Mouse (Mus musculus) embryo, embryonic 11.5 days (tissue): ENCODE results near the gene Coro2a.

Experiments used
- DNase-seq: peaks from one replicate; pipeline ENCODE4 v3.0.0-alpha.2; 2012; ENCODE audit warnings: low read depth, low spot score

Coro2a gene

GRCm38 (mm10) chr4:46560069-46560705 is 41.8 kb downstream of the Coro2a start:
- DNase-seq: no peak

DNA sequence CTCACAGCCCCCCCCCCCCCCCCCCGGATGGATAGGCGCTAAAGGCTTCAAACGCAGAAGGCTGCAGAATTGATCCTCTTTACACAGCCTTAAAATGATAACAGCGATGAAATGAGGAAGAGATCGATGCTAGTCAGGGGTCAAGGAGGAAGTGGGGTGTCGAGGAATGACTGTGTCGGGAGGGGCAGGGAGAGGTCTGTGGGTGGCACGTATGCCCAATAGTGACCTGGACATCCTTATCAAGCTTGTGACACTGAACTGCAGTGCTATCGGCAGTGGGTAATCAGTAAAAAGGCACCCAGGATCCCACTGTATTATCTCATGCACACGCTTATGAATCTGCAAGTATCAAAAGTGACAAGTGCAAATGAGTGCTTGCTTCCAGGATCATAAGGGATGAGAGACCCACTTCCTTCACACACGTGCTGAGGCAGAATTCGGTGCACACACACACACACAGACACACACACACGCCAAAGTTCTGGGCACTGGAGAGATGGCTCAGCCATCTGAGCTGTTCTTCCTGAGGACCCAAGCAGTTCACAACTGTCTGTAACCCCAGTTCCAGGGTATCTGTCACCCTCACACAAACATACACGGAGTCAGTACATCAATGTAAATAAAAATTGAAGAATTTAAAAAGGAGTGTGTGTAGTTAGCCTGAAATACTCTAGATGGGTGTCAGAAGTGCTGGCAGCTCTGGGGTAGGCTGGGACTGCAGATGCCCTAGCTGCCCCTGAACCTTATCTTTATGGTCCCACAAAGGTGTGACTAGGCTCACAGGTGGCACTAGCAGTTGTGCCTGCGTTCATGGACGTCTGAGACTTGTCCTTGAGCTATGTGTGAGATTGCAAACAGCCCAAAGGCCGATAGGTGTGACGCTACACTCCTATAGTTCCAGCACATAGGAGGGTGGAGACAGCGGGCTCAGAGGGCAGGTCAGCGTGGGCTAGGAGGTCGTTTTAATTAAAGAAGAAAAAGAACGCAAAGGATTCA is 43.0 kb downstream of the Coro2a start:
- no peak for DNase-seq

GRCm38 (mm10) chr4:46556933-46557332 is 45.1 kb downstream of the Coro2a start:
- no peak for DNase-seq

DNA sequence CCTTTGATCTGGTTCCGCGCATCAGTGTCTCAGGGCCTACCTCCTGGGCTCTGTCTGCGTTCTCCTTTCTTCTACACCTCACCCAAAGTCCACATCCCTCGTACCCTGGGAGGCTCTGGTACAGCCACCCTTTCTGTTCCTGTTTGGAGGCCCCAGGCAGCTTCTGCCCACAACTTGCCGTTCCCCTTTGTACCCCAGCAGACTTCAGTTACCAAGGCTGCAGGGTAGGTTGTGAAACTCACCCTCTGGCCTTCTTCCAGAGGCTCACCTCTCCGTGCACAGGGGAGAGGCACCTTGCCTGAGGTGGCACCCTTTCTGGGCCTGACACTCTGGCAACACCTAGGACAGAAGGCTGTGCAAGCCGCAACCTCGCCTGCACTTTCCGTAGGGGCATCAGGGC is 46.2 kb downstream of the Coro2a start:
- DNase-seq: no peak

DNA sequence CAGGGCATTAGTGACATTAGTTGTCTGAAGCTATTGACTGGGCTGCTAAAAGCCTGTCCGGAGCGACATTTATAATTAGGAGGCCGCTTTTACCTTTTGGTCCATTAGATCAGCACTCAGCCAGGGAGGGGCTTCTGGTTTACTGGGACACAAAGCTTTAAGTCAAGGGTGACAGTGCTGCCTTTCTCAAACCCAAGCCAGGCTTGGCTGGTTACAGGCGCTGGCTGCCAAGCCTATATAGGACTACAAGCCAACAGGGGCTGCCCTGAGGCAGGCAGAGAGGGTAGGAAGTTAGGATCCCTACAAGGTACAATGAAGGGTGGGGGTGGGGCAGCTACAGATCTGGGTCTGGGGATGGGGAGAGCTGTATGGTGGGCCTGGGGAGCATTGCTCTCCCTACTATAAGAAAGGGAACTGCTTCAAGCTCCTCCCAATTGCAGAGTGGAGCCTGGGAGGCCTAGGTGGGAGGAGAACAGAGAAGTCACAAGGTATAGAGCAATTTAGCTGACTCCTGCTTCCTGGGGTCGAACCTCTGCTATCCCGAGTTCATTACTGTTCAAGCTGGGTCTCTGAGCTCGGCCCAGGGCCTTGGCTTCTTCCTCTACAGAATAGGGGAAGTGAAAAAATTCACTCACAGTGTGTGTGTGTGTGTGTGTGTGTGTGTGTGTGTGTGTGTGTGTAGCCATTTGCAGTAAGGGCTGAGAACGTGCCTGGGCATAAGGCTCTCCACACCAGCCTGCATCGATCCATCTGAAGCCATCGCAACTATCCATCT is 47.5 kb downstream of the Coro2a start:
- no peak for DNase-seq

DNA sequence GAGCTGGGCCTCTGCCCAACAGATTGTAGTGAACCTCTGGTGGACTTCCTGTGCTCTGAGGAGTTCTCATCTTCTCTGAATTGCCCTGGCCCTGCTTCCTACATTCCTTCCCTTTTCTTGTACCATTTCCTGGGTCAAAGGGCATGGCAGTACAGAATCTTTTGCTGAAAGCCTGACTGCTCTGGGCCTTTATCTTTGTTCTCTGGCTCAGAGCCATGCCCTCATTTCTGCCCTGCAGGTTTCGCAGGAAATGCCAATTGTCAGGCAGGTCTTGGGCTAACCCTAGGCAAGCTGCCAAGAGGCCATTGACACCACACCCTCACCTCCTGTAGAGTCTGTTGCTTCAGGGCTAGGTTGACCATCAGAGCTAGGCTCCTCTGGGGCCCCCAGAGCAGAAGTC is 48.1 kb downstream of the Coro2a start:
- DNase-seq: no peak

- no peak for DNase-seq
These were observed 51.6 kb downstream of the Coro2a start for GRCm38 (mm10) chr4:46550406-46550805.

GRCm38 (mm10) chr4:46549979-46550378 is 52.0 kb downstream of the Coro2a start:
- no peak for DNase-seq

- no peak for DNase-seq
These were observed 55.3 kb downstream of the Coro2a start for GRCm38 (mm10) chr4:46546709-46547108.

GRCm38 (mm10) chr4:46545498-46545897 is 56.5 kb downstream of the Coro2a start:
- no peak for DNase-seq

DNA sequence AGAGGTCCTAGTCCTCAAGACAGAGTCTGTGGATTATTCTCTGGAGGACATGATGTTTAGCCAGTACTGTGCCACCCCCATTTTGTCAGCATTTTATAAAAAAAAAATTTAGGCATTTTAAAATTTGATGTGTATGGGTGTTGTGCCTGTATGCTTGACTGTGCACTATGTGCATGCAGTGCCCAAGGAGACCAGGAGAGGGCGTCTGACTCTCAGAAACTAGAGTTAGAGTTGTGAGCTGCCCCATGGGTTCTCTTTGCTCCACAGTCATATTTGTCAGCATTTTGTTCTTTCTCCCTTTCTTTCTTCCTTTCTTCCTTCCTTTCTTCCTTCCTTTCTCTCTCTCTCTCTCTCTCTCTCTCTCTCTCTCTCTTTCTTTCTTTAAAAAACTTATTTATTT is 57.7 kb downstream of the Coro2a start:
- DNase-seq: no peak

GRCm38 (mm10) chr4:46543366-46544050 is 58.5 kb downstream of the Coro2a start:
- no peak for DNase-seq

GRCm38 (mm10) chr4:46541707-46542106 is 60.3 kb downstream of the Coro2a start:
- no peak for DNase-seq

DNA sequence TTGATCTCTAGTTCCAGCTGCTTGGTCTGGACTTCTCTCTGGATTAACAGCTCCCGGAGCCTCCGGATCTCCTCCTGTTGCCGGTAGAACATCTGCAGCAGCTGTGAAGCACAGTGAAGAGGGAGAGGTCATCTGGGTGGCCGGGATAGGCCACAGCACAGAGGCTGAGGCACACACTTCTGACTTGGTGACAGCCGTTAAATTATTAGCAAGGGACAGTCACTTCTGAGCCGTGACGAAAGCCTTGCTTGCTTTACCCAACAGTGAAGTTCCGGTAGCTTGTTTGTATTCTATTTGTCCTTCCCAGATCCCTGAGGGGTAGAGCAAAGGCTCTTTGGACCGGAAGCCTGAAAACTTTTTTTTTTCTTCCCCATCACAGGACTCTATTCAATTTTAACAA is 62.8 kb downstream of the Coro2a start:
- DNase-seq: no peak

GRCm38 (mm10) chr4:46535840-46536361 is 66.1 kb downstream of the Coro2a start, which contains the start of gene Trim14:
Gene Trim14 (minus strand): TSS chr4:46536141.
- DNase-seq: no peak

DNA sequence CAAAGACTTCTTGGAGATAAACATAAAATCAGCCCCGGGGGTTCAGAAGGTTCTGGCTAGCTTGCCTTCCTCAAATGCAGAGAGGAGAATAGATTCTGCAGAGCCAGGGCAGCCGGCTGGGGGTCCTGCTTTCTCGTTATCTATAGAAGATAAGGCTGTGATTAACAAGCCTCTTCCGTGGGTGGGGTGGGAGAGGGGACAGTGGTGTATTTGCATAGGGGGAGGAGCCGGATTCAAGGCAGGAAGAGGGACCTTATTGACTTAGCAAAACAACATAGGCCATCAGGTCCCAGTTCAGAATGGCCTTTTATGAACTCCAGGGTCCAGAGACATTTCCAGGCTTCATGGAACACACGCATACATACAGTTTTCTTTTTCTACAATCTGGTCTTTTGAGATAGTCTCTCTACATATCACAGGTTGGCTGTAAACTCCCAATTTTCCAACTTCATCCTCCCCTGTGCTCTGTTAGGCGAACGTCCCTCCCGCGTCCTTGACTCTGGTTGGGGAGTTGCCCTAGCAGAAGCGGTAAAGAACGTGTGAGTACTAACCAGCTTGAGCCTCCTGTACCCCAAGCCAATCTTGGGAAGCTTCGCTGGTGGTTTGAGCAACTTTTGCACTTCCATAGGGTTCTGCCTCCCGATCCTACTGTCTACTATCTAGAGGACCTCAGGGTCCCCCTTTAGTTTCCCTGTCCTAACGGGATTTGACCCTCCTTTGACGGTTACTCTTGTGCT is 66.7 kb downstream of the Coro2a start:
- no peak for DNase-seq

- no peak for DNase-seq
These were observed 67.9 kb downstream of the Coro2a start for GRCm38 (mm10) chr4:46533934-46534720.

DNA sequence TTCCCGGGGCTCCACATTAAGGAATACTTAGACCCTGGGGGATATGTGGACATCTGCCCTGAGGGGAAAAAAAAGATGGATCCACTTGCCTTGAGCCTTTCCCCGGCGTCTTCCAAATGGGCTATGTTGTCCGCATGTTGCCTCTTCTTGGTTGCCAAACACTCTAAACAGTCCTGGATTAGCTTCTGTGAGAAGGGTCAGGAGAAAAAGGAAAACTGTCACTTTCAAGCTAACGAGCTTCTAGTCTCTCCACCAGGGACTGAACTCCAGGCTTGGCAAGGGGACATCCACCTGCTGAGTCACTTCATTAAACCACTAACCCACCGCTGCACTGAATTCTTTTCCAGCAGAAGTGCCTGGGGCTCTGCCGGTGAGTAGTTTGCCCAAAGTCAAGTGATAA is 69.1 kb downstream of the Coro2a start:
- no peak for DNase-seq

- no peak for DNase-seq
These were observed 69.5 kb downstream of the Coro2a start for GRCm38 (mm10) chr4:46532511-46532910.

- DNase-seq: no peak
These were observed 72.3 kb downstream of the Coro2a start for GRCm38 (mm10) chr4:46529722-46530121.
